Mouse (Mus musculus) kidney, postnatal 14 days (tissue): ENCODE measurements around the gene Mapk1ip1l.
"Not testable (repeated sequence)": the region's sequence is repeated elsewhere in the genome, so short reads cannot be mapped to it uniquely, and the experiment has no call there.

Source experiments
- DNase-seq: peaks from one replicate; pipeline ENCODE4 v3.0.0; 2022; ENCODE audit warnings: mixed read lengths

The Mapk1ip1l gene

DNA sequence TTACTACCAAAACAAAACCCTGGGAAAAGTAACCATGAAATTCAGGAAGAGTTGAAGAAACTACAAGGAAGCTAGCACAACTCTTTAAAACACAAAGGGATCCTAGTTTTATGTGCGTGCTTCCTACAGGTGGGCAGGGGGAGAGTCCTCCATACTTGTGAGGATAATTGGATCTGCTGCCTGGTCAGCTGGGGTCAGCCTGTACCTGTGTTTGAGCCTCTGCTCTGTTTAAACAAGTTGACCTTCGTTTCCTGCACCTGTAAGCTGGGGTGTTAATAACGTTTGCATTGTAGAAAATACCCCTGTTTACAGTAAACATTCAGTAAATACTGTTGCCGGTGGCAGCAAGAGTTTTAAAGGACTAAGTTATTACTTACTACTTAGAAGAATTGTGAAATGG lies 7.9 kb downstream of the Mapk1ip1l start:
- no peak for DNase-seq

DNA sequence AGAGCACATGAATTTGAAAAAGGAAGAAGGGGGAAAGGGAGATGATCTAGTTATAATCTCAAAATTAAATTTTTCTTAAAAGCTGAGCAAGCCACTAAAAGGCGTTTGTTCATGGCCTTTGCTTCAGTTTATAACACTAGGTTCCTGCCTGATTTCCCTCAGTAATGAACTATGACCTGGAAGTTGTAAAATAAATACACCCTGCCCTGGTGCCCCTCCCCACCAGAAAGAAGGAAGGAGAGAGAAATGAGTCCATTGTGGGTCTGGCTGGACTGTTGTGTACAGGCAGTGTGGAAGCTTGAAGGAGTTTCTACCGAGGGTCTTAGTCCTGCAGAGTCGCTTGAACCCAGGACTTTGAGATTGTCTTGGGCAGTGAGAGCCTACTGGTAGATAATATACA lies 9.6 kb downstream of the Mapk1ip1l start:
- DNase-seq: no peak

DNA sequence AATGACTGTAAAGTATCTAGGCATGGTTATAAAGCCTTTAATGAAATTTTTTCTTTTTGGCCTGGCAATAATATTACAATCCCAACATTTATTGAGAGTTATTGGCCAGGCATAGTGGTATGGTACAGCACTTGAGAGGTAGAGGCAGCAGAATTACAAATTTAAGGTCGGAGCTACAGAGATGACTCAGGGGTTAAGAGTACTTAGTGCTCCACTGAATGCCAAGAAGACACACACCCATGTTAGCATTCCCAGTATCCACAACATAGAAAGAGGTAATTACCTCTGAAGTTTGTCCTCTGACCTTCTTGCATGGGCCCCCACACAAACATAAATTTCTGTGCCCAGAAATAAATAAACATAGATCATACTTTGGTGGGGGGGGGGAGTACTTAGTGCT lies 11.0 kb downstream of the Mapk1ip1l start:
- no peak for DNase-seq

DNA sequence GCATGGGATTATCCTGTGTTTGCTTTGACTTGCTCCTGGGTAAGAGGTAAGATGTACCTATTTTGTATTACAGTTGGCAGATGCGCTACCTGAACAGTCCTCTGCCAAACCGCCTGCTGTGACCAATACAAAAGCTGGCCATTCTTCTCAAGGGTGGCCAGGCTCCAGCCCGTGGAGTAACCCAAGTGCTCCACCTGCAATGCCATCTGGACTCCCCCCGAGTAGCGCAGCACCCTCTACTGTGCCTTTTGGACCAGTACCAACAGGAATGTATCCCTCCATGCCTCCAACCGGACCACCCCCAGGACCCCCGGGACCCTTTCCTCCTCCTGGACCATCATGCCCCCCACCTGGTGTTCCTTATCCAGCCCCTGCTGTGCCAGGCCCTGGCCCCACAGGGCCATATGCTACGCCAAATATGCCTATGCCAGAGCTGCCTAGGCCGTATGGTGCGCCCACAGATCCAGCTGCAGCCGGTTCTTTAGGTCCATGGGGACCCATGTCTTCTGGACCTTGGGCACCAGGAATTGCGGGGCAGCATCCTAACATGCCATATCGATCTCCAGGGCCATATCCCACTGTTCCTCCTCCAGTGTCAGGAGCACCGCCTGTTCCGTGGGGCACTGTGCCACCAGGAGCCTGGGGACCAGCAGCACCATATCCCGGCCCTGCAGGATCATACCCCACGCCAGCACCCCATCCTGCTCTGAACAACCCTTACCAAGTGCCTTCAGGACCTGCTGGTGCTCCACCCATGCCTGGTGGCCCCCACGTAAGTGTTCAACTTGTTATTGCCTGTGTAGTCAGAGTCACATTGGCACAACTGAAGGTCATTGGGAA lies 12.5 kb downstream of the Mapk1ip1l start:
- DNase-seq: no peak

DNA sequence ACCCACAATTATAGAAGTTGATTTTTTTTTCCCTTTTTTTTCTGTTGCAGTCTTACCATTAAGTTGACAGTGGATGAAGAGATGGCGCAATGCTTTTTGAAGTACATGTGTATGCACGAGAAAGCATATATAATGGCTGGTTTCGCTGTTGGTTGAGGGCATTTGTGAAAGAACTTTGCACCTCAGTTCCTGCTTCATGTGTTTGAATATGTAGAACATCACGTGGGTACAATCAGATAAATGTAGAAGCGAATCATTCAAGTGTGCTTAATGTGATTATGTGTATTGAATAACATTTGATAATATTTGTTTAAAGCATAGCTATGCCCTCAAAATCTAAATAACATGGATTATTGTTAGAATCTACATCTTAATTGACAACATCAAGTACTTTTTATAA lies 21.3 kb downstream of the Mapk1ip1l start:
- DNase-seq: no peak

DNA sequence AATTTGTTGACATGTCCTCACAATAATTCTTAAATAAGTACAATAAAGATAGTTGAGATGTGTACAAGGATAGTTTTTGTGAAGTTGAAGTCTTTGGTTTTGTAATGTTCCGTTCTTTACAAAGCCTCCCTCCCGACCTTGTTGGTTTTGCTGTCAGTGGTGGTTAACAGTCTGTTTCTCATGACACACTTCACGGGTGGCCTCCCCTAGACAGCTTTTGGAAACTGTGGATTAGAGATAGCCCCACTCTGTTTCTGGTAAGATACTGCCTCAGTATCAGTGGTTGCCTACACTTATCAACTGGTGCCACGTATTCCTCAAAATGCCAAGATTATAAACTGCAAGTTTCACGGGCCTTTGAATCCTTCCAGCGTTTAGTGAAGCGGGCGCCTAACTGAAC lies 23.5 kb downstream of the Mapk1ip1l start:
- not testable (repeated sequence) for DNase-seq

DNA sequence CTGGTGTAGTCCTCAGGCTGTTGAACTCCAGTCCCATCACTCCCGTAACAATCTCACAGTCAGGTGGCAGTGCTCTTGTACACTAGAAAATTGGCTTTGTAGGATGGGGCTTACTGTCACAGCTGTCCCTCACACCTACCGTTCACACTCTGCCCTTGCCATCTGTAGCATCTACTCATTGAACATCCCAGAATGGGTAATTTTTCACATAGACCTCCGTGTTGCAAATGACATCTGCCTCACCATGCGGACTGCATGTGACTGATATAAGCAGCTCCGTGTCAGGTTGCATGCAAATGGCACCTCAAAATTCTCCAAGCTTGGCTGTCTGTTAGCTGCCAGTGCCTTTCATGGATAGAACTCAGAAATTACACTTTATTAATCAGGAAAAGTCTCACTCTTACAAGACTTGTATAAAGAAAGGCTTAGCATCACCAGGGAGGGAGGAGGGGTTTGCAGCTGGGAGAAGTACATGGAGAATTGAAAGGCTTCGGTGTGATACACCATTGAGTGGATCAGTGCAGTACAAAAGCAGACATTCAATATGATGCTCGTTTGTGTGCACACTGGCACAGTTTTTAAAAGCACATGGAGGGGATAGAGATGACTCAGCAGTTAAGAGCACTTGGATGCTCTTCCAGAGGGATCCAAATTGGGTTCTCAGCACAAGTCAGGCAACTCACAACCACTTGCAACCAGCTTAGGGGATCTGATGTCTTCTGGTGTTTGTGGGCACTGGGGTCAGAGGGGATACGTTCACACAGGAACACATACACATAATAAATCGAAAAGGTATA lies 28.1 kb downstream of the Mapk1ip1l start:
- no peak for DNase-seq

DNA sequence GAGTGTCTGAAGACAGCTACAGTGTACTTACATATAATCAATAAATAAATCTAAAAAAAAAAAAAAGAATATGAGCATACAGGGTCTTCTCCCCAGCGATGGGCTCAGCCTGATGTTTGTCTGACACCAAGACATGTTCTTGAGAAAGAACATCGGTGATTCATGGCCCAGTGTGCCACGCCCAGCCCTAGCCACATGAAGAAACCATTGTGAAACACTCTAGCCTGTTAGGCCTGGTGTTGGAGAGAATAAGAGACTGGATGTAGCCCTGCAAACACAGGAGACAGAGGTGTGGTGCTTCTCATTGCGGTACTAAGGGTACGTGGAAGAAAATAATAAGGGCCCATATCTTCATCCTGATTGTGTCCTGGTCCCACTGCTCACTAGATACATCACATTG lies 29.3 kb downstream of the Mapk1ip1l start:
- DNase-seq: no peak

DNA sequence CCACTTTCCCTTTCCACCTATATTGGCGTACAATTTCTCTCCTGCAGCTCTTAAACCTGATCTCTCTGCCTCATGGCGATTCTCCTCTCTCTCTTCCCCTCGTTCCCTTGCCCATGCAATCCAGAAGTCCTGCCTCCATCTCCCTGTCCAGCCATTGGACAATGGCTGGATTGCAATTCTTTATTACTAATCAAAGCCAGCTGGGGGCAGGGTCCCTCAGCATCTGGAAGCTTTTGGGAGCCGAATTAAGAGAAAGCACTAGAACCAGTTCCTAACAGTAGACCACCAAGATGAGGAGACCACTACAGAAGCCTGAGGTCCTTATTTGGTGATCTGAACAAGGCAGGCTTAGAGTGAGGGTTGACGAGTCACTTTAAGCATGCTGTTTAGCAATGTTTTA lies 33.9 kb downstream of the Mapk1ip1l start:
- no peak for DNase-seq

DNA sequence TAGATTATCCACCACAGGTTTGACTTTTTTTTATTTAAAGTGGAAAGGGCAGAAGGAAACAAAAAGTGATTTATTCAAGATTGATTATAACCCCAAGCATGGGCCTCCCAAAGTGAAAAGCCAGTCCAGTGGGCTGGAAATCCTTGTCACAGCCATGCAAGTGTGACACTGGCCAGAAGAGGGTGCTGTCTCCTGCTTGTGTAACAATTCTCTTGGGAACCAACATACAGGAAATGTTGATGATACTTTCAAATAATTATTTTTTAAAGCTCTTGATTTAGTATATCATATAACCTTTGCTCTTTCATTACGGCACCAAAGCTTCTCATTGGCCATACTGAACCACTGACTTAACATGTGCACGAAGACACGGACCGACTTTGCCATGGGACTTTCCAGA lies 36.8 kb downstream of the Mapk1ip1l start:
- peak; percentile 70 for DNase-seq

DNA sequence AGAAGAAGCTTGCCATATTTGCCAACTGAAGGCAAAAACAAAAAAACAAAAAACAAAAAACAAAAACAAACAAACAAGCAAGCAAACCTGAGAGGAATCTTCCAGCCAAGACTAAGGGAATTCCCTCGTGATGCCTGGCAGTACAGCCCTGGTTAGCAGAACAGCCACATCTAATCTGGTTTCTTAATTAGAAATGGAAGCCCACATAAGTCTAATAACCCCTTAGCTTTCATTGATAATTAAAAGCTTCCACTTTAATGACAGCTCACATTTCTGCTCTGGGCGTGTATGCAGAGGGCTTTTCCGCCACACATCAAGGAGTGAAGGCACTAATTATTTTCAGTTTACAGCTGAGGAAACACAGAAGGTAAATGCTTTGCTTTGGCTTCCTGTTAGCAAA lies 37.2 kb downstream of the Mapk1ip1l start:
- DNase-seq: no peak

DNA sequence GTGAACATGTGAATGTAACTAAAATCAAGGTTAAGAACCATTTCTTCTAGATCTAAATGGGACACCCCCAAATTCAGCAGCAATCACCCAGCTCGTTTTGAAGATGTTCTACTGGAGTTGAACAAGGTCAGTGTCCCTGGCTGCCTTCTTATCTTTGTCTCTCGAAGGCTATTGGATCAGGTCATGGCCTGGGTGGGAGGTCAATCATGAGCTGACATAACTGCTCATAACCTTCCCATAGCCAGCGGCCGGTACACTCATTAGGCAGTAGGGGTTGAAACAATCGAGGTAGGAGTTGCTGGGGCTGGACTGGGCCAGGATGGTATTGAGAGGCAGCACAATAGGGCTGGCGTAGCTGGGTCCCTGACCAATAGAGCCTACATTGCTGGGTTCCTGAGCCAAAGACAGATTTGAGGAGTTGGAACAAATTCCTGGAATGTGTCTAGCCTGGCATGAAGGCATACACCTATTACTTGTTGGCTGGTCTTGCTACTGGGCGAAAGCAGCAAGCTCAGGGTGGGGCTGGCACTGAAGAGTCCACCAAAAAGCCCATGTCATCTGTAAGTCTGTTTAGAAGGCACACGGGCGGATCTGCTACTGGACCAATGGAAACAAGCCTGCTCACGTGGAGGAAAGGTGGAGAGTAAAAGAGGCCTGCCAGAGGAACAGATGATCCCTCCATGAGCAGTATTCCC lies 42.3 kb downstream of the Mapk1ip1l start:
- DNase-seq: no peak

DNA sequence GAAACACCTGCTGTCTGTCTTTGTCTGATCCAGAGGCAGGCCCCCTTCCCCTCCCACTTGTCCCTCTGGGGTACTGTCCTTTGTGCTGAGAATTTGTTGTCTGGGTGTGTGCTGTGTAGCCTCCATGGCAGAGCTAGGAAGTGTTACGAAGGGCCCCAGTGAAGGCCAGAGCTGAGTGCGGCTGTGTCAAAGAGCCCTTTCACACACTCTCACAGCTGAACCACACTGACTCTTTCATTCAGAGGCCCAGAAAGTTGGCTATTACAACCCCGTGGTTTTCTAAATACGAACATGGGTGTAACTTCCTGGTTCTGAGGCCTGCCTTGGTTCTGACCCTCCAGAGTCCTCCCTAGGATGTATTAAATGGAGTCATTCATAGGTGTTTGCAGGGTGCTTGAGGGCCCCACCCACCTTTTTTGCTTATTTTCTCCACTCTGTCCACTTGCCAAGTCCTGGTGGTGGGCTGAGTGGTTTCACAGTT lies 43.8 kb downstream of the Mapk1ip1l start:
- DNase-seq: no peak

DNA sequence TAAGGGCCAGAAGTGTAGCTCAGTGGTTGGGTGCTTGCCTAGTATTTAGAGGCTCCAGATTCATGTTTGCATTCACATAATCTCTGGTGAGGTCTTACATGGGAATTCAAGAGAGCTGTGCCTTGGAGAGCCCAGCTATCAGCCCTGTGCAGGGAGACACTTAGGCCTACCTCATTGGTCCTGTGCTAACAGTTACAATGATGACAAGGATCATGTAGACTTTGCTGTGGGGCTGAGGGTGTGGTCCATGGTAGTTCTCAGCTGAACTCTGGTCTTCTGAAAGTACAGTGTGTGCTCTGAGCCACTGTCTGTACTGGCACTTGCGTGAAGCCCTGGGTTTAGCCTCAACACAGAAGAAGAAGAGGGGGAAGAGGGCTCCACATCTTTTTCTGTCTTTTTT lies 48.6 kb downstream of the Mapk1ip1l start:
- no peak for DNase-seq

DNA sequence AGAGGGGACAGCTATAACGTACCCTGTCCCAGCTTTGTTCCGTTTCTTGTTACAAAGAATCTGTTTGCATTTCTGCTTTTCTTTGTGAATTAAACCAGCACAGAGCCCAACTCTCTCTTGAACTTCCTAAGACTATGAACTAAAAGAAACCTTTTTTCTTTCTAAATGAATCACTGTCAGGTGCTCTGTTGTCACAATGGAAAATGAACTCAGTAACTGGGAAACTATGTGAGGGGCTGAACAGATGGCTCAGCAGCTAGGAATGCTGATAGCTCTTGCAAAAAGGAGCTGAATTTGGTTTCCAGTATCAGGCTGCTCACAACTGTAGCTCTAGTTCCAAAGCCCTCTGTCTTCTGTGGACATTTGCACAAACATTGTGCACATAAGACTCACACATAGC lies 52.9 kb downstream of the Mapk1ip1l start:
- no peak for DNase-seq

DNA sequence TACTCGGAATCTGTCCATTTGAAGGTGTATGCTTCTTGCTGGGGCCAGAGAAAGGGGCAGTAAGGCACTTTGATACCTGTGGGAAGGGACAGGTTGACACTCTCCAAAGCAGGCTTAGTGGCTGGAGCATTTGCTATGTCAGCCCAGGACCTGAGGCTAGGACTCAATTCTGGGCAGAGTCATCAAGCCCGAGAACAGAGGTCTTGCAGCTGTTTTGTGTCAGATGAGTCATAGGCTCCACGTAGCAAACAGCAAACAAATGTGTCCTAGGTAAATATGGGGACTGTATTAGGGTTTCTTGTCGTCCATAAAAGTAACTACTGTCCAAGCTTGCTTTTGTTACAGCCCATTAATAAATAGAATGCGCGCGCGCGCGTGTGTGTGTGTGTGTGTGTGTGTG lies 54.2 kb downstream of the Mapk1ip1l start:
- DNase-seq: no peak

DNA sequence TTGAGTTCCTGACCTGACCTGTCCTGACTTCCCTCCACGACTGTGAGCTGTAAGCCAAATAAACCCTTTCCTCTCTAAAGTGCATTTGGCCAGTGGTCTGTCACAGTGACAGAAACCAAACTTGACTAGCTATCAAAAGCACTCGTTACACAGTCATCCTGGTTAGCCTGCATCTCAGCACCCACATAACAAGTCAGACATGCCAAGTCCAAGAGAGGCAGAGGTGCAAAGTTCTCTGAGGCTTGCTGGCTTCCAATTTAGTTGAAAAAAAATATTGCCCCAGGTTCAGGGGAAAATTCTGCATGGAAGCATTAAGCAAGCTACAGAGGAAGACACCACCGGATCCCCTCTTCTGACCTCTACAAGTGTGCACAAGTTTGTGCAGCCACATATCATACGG lies 55.2 kb downstream of the Mapk1ip1l start:
- no peak for DNase-seq

DNA sequence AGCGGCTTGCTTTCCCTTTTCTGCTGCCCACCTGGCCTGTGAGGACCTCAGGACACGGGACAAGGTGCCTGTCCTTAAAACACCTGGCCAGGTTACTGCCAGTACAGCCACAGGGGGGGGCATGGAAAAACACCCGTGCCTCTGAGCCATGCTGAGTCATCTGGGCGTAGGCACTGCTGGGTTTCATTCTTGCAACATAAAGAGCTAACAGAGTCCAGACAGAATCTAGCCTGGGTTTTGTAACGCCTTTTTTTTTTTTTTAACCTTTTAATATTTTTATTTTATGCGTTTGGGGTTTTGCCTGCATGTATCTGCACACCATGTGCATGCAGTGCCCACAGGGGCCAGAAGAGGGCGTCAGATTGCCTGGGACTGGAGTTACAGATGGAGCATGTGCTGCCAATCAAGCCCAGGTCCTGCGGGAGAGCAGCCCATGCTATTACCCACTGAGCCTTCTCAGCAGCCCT lies 56.1 kb downstream of the Mapk1ip1l start:
- DNase-seq: peak; percentile 21

DNA sequence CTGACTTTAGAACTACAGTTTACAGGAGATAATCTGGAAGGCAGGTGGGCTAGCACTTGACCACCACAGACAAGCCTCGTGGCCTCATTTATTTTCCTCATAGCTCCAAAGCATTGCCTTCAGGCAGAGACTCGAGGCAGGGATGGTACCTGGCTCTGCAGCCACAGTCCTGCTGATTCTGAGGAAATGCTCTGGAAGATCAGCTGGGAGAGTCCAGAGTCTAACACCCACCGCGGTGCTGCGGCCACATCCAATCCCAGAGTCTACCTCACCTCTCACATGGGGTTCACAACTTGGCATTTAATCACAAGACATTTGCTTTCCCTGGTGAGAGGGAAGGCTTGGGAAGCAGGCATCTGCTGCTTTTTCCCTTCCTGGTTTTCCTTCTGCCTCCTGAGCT lies 56.9 kb downstream of the Mapk1ip1l start:
- no peak for DNase-seq

DNA sequence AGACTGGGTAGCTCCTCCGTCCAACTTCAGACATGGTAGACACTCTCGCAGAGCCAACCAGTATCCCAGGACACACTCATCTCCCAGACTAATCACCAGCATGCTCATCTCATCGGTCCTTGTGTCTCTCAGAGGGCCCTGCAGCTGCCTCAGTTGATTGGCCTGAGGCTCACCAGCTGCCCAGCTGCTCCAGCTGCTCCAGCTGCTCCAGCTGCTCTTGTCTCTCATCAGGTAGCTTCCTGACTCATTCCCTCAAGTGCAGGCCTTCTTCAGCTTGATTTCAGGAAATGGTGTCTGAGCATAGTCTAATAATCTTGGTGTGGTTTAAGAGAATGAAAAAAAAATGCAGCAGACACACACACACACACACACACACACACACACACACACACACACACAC lies 58.6 kb downstream of the Mapk1ip1l start:
- no peak for DNase-seq

DNA sequence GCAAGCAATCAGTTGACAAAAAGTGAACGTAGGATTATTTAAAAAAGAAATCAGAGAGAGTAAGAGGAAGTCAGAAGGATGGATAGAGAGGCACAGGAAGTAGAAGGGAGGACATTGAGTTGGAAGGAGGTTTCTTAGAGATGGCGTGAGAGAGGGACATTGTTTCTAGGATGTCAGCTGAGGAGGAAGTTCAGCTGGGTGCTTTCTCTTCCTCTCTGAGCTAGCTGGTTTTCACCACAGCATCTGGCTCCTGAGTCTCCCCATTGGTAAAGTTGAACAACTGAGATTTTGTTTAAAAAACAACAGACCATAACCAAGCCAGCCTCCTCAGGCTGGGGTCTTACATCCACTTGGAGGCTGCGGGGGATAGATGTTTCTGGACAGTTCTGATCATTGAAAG lies 61.5 kb downstream of the Mapk1ip1l start:
- no peak for DNase-seq

DNA sequence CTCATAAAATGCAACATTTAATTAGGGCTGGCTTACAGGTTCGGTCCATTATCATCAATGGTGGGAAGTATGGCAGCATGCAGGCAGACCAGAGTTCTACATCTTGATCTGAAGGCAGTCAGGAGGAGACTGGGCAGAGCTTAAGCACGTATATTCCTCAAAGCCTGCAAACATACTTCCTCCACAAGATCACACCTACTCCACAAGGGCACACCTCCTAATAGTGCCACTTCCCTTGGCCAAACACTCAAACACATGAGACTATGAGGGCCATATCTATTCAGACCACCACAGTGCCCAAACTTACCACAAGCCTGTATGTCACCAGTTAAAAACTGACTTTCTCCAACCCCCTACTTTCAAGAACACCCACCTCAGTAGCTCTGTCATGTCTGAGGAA lies 63.4 kb downstream of the Mapk1ip1l start:
- no peak for DNase-seq

DNA sequence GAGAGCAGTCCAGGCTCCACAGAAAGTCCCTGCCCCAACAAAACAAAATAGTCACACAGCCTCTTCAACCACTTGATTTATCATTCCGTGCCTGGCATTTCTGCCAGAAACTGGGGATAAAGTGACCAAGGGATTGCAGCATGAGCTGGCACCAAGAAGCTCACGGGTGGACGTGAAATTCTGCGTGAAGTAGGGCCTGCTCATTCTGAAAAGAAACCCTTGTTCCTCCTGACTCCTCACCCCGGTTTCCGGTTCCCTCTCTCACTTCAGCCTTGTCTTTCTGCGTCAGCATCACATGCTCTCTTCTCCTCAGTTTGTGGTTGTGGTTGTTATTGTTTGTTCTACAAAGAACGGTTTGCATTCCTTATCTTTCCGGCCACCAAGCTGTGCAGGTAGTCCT lies 63.8 kb downstream of the Mapk1ip1l start:
- DNase-seq: no peak
